Mouse (Mus musculus): ENCODE results near the gene Ap1s1.

- no peak for TF ChIP-seq MXI1 (IDR thresholded peaks at IDR 0.05; ENCODE audit: low read depth, low read length)
- TF ChIP-seq CTCF (IDR thresholded peaks at IDR 0.05 in 2 of 3, conservative IDR thresholded peaks at IDR 0.05 in 1 of 3; ENCODE audit: control insufficient read depth in 1 of 3, insufficient read depth in 1 of 3, low read depth in 2 of 3, low read length in 3 of 3, poor library complexity in 1 of 3, severe bottlenecking in 1 of 3): no peak
- TF ChIP-seq POLR2AphosphoS5 (IDR thresholded peaks at IDR 0.05; ENCODE audit: borderline replicate concordance, low read depth, low read length): no peak
- TF ChIP-seq ZNF384 (IDR thresholded peaks at IDR 0.05; ENCODE audit: low read depth, low read length): no peak
- TF ChIP-seq MAX (IDR thresholded peaks at IDR 0.05; ENCODE audit: low read length): no peak
- no peak for TF ChIP-seq USF2 (IDR thresholded peaks at IDR 0.05; ENCODE audit: borderline replicate concordance in 1 of 2, insufficient read depth in 1 of 2, low read depth in 1 of 2, low read length in 2 of 2)
- no peak for TF ChIP-seq POLR2A (IDR thresholded peaks at IDR 0.05; ENCODE audit: control insufficient read depth in 1 of 2, insufficient read depth in 1 of 2, low read depth in 1 of 2, low read length in 2 of 2, poor library complexity in 1 of 2)
- no peak for TF ChIP-seq USF1 (IDR thresholded peaks at IDR 0.05; ENCODE audit: low read depth, low read length)
- TF ChIP-seq TCF12 (IDR thresholded peaks at IDR 0.05; ENCODE audit: low read depth, low read length): no peak
- TF ChIP-seq GABPA (IDR thresholded peaks at IDR 0.05; ENCODE audit: low read depth, low read length): no peak
- TF ChIP-seq E2F4 (IDR thresholded peaks at IDR 0.05; ENCODE audit: borderline replicate concordance, low read depth, low read length): no peak
- TF ChIP-seq CHD2 (IDR thresholded peaks at IDR 0.05; ENCODE audit: low read length): no peak
These were observed 16.7 kb upstream of the Ap1s1 start for GRCm38 (mm10) chr5:137062601-137063000.
